Mouse (Mus musculus): Measurements from ENCODE around the gene Orm3. TPM values are rescaled to one million over a fixed set of nuclear protein-coding genes. Genes with fewer than 3 reads are reported as not detected.
A peak's percentile ranks its signal among the peaks of the same experiment; 100 is the strongest.

Gene Orm3
- polyA plus RNA-seq, 1 experiment: 0.11 TPM

DNA sequence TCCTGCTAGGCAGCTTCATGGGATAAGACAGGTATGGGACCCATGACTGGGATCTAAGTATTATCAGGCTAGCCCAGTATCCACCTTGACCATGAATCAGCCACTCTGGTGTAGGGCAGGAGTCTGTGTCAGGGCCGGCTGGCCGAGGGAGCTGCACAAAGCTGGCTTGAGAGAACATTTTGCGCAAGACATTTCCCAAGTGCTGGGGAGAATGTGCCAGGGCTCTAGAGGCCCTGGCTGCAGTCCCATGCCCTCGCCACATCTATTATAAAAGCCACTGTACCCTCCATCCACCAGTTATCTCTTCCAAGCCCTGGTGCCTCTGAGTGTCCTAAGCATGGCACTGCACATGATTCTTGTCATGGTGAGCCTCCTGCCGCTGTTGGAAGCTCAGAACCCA, 6.2 kb downstream of the Orm3 start, which contains the start of gene Orm2:
TSS of gene Orm2 (plus strand) at position 300 of the 400 bp plus-strand sequence.
- no peak for DNase-seq (ENCODE audit: low read depth, low spot score)
- WGBS: 76% methylated on average over 5 of the region's 5 CpGs

DNA sequence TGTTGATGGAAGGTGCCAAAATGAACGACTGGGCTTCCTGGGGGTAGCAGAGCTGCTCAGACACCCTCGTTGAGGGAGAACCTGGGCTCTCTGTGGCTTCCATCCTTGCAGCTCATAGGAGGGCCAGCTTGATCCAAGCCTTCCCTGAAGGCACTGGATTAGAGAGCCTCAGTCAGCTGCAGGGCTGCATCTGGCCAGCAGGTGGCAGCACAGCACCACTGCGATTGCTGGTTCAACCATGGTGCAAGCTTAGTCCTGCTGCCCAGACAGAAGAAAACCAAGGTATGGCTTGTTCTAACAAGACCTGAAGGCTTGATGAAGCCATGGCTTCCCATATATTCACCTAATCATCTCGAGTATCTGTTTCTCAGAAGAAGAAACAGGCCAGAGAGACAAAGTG, 12.6 kb downstream of the Orm3 start:
- WGBS: 18% methylated on average over 4 of the region's 4 CpGs
- peak; percentile 36 for DNase-seq (ENCODE audit: low read depth, low spot score)

DNA sequence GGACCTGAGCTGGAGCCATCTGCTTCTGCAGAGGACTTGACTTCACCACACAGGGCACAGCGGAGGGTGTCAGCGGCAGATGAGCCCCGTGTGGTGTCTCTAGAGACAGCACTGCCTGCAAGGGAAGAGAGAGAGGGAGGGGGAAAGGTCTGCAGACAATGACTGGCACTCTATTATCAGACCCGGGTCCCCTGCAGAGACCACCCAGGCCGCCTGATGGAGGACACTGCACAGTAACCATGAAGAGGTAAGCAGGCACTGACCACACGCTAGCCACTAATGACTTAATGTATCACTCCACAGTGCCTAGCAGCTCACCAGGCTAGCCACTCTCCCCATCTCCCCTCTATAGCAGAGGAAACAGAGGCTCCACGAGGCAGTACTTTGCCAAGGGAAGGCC, 14.9 kb downstream of the Orm3 start:
- 67% methylated on average over 7 of the region's 7 CpGs for whole genome bisulfite sequencing
- no peak for DNase-seq (ENCODE audit: low read depth, low spot score)

DNA sequence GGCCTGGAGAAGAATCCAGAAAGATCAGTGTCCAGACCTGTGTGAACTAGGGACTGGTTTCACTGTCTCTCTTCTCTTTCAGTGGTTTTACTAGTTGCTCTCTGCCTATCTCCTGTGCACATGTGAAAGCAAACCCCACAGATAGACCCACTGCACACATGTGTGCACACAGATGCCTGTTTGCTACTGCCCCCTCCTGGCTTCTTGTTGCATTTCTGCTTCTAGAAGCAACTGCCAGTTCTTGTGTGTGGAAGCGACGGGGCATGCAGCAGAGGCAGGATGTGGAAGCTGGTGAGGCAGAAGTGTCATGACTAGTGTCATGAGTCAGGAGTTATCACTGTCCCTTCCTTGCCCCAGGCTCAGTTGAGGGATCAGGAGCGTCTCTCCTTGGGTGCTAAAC, 15.9 kb downstream of the Orm3 start:
- DNase-seq (ENCODE audit: low read depth, low spot score): no peak
- WGBS: 68% methylated on average over 3 of the region's 3 CpGs

DNA sequence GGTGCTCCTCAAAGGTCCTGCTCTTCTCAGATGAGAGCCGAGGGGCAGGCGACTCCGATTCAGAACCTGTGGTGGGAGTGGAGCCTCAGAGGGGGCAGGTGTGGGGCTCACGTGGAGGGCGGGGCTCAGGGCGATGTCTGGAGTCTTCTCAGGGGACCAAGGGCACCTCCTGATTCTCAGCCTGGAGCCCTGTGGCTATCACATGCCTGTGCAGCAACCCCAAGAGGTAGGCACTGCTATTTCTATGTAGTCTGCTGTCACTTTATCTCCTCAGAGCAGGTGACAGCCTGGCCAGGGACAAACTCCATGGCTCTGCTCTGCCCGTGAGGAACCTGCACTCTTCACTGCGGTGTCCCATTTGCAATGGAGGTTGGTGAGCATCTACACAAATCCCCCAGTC, 17.4 kb downstream of the Orm3 start:
- WGBS: 86% methylated on average over 8 of the region's 8 CpGs
- DNase-seq (ENCODE audit: low read depth, low spot score): no peak

DNA sequence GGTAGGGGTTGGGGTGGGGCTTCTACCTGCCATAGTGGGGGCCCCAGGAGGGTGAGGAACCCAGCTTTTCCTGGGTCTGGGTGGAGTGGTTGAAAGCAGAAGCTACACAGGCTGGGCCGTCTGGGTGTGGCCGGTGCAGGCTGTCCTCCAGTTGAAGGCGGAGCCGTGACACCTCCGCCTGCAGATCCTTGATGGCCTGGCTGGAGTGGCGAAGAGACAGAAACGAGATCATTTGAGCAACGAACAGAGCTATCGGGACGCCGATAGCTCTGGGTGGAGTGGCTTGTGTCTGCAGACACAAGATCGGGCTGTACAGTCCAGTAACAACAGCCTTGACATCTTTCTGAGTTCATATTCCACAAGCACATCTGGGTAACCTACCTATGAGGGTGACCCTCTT, 18.4 kb downstream of the Orm3 start:
- no peak for DNase-seq (ENCODE audit: low read depth, low spot score)
- 55% methylated on average over 12 of the region's 12 CpGs for WGBS

DNA sequence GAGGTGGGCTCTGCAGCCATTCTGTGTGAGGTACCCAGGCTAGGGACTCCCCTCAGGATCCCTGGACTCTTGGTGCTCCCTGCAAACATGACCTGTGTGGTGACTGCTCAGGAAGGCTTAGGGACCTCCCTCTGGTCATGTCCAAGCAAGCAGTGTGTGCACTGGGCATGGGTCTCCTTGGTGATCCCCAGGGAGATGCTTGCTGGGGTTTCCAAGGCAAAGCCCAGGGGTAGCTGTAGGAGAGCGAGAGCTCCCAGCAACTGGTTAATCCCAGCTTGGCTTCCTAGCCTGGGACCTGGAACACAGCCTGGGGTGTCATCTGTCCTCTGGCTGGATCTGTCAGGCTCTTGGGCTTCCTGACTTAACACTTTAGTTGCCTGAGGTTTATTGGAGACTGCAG, 19.4 kb downstream of the Orm3 start:
- no peak for DNase-seq (ENCODE audit: low read depth, low spot score)
- 89% methylated on average over 1 of the region's 1 CpGs for WGBS

DNA sequence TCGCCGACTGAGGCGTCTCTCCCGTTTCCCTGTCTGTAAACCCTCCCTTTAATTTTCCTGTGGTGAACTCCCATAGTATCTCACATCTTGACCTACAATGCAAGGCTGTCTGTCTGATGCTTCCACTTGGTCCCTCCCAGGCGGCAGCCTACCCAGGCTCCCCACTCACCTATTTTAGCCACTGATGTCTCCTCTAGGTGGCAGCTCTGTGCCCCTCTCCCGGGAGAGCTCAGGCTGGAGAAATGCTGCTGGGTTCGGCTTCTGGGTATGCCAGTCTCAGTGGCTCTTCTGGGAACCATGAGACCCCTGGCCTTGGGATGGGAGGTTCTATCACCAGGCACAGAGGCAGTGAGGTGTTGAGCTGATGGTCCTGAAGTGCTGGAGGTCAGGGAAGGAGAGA, 21.5 kb downstream of the Orm3 start:
- 78% methylated on average over 7 of the region's 7 CpGs for WGBS
- DNase-seq (ENCODE audit: low read depth, low spot score): no peak

DNA sequence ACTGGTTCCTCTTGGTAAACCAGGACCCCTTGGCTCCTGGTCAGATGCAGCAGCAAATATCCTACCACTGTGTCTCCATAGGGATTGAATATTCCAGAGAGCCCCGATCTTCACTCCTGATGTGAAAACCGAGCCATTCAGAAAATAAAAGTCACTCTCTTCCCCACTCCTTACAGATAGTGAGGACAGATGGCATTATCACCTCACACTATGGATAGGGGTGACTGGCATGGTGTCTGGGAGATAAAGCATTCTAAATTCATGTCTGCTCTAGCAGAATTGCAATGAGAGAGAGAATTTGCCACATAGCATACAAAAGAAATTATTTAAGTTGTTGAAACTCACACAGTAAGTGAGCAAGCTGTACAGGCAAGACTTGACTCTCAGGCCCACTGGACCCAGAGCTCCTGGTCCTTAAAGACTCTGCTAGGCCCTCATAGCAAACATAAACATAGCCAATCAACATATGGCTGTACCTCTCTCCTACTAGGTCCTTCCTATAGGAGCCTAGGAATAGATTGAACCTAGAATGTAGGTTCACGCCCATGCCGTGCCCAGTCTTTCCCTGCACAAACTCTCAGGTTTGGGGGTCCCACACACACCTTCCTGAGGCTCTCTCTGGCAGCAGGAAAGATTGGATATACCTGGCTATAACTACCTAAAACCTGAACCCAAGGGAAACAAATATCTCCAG, 26.9 kb downstream of the Orm3 start:
- no peak for DNase-seq (ENCODE audit: low read depth, low spot score)
- 92% methylated on average over 4 of the region's 4 CpGs for WGBS

DNA sequence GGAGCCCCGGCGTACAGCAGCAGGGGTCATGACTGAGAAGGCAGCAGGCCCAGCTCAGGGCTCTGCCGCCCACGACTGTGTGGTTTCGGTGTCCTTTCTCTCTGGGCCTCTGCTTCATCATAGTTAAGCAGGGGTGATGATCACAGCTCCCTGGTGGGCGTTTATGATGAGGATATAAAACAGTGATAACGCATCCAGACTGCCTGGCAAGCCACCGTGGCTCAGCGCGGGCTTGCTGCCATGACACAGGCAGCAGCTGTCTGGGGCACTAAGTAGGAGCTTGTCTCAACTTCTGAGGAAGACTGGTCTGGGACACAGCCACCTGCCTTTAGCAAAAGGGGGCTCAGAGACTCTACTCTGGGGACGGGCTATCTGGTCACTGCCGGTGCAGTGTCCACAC, 27.5 kb downstream of the Orm3 start:
- no peak for DNase-seq (ENCODE audit: low read depth, low spot score)
- 80% methylated on average over 12 of the region's 12 CpGs for WGBS

DNA sequence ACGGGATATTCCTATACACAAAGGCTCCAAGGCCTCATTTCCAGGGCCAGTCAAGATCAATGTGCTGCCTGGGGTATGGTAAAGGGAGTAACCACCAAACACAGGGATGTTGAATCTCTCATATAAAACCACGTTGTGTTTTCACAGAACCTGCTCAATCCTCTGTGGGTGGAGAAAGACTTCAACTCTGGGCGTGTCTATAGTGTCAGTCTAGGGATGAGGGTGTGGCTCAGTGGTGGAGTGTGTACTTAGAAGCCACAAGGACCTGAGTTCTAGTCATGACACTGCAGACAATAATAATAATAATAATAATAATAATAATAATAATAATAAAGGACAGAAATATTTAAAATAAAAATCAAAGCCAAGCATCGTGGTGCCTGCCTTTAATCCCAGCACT, 28.3 kb downstream of the Orm3 start:
- WGBS: 84% methylated on average over 4 of the region's 4 CpGs
- no peak for DNase-seq (ENCODE audit: low read depth, low spot score)

DNA sequence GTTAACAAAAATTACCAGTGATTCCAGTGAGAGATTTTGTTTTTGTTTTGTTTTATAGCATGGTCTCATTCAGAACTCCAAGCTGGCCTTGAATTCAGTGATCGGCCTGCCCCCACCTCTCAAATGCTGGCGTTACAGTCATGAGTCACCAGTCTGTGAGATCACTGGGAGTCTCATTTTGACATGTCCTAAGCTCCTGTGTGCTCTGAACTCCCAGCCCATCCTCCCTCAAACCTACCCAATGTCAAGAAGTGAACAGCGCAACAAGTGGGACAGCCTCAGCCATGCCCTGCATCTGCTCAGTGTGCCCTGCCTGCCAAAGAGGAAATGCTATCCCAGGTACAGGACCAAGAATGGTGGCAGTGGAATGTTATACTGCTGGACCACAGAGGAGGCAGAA, 29.3 kb downstream of the Orm3 start:
- no peak for DNase-seq (ENCODE audit: low read depth, low spot score)
- WGBS: 81% methylated on average over 3 of the region's 3 CpGs

DNA sequence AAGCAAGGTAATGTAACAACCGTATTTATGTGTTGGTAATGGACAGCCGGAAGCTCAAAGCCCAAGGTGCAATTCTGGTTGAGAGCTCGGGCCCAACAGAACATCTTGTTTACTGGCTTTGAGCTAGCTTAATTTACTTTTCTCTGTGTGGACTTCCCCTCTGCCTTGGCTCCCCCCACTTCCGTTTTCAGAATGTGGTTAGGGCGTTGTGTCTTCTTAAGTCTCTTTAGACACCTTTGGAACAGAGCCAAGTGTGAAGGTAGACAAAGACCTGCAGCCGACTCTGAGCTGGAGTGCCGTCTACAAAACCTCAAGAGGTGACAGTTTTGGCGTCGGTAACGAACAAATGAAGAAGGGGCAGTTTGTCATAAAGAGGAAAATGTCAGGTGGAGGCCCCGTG, 29.8 kb downstream of the Orm3 start:
- WGBS: 56% methylated on average over 11 of the region's 11 CpGs
- no peak for DNase-seq (ENCODE audit: low read depth, low spot score)

DNA sequence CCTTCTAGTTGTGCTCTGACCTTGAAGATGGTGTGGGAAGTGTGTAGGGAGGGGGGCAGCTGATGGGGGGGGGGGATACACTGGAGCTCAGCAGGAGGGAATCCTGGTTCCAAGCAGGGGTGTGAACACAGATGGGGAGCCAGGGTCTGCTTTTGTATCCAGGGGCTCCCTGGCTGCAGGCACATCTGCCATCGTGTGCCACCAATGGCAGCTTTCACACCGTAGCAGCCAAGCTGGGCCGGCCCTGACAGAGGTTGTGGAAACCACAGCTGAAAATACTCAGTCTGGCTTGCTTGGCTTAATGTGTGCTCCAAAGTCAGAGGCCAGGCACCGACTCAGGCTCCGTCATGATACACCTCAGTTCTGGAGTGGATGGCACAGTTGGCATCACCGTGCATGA, 32.1 kb downstream of the Orm3 start:
- WGBS: 93% methylated on average over 6 of the region's 6 CpGs
- no peak for DNase-seq (ENCODE audit: low read depth, low spot score)

DNA sequence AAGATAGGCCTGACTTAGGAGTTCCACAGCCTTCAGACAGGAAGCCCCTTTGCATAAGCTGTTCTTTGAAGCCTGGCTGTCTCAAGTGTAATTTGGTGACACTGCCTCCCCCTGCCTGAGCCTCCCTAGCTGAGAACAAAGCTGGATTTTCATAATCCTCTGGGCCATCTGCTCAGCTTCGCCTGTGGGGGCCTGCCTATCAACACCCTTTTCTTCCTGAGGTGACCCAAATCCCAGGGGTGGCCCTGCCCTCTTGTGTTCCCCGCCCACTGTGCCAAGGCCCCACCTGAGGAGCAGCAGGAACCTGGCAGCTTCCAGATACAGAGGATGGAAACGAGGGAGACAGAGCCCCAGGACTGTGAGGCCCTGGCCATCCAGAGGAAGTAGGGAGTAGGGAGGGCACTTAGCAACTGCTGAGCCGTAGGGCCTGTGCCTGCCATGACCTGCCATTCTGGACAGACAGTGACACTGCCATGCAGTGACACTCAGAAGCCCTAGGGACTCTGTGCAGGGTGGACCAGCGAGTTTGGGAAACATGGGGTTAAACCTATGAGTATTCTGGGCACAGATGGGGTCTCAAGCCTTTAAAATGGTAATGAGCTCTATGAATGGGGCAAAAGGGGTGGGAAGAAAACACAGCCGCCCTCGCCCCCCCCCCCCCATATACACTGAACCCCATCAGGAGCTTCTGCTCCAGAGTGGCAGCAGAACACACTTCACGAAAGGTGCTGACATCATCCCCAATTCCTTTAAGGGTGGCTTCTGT, 33.3 kb downstream of the Orm3 start:
- 73% methylated on average over 8 of the region's 8 CpGs for WGBS
- no peak for DNase-seq (ENCODE audit: low read depth, low spot score)

DNA sequence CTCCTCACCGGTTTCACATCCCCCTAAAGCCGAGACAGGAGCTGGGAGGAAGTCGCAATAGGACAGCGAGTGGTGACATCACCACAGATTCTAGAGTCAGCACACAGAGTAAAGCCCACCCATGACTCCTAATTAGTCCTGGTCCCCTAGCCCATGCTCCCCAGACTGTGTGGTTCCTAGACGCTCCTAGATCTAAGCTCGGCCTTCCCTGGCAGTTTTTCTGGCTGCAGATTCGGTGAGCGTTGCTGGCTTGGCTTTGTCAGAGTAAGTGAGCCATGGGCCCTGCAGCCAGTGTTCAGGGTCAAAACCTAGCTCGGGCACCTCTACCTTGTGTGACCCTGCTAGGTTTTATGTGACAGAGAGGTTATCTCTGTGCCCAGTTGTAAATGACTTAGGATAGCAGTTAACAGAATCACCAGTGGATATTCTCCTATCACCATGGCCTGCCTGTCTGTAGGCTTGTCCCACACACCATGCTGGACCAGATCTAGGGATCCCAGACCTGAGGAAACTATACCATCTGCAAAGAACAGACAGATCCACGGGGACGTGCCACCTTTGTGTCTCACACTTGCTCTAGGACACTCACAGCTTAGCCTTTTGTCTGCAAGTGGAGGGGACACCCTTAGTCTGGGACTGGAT, 34.0 kb downstream of the Orm3 start:
- DNase-seq (ENCODE audit: low read depth, low spot score): no peak
- WGBS: 82% methylated on average over 11 of the region's 11 CpGs

DNA sequence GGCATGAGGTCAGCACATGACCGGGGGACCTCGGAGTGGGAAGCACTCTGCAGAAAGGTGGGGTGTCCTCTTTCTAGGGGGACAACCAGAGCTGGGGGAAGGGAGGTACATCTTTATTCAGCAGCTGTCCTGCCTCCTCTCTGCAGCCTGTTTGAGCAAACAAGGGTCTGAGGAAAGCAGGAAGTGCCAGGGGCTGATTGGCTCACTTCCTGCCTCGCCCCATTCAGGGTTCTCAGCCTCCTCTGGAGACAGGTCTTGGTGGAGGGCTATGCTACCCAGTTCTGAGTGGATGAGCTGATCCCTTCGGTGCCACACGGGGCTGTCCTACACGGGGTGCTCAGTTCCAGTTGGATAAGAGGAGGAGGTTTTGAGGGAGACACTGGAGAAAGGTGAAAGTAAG, 35.4 kb downstream of the Orm3 start:
- WGBS: 60% methylated on average over 6 of the region's 6 CpGs
- no peak for DNase-seq (ENCODE audit: low read depth, low spot score)

DNA sequence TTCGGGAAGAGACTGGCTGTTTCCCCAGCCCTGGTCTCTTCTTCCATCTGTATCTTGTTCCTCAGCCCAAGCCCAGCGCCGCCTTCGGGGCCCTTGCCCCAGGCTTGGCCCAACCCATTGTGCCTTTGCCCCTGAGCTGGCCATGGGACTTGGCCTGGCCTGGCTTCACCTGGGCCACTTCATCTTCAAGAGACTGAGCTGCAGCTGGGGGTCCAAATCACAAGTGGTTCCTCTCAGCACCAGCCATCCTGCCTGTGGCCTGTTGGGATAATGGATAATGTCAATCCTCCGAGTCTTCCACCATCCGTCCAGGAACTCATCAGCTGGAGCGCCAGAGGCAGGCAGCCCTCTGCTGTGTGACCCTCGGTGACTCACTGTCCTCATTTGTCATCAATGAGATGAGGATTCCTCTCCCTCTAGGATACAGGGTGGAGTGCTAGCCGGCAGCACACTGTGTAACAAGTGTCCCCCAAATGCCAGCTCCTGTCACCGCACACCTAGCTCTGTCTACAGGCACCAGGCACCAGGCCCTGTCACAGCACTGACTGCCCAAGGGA, 42.1 kb downstream of the Orm3 start:
- no peak for DNase-seq (ENCODE audit: low read depth, low spot score)
- 91% methylated on average over 10 of the region's 10 CpGs for WGBS

DNA sequence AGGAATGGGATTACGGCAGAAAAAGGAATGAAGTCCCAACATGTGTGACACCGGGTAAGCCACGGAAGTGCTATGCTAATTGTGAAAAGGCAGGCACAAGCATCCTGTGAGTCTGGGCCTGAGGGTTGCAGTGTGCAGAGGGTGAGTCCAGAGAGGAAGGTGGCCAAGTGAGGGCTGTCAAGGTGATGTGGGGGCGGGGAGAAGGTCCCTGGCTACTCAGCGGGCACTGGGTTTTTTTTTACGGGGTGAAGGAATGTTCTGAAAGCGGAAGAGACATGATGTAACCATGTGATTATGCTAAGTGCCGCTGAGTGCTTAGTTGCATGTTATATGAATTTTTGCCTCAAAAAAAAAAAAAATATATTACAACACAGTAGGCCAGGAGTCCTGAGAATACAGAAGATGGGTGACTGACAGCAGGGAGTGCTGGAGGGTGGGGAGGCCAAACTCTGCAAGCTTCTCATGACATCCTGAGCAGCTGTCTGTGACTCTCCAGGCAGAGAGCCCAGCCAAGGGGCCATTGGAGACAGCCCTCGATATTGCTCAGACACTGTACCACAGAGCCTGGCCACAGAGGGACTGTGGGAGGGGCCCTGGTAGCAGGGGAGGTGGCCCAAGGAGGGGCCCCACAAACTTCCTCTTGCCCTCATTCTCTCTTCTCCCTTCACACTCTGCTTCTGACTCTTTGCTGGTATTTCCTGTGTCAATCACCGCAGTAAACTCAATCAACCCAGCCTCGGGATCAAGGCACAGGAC, 43.1 kb downstream of the Orm3 start:
- no peak for DNase-seq (ENCODE audit: low read depth, low spot score)
- WGBS: 53% methylated on average over 11 of the region's 11 CpGs

DNA sequence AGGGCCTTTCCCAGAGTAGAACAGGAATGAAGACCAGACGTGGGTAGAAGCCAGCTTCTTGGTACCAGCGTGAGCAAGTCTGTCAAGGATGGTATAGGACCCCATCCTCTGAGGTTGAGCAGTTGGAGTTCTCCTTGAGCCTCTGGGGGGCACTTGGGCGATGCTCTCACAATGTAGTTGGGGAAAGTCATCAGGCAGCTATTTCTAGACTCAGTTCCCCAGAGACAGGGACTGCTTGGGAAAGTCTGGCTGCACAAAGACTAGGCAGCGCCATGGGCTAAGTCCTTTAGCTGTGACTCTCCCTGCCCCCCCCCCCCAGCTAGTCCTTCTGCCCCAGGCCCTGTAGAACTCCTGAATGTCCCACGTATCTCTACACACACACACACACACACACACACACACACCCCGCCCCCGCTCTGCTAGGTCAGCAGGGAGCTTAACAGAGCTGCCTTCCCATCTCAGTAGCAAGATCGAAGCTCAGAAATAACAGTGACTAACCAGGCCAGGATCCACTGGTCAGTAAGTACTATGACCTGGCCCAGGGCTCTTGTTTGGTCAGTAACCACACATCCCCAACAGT, 43.8 kb downstream of the Orm3 start:
- no peak for DNase-seq (ENCODE audit: low read depth, low spot score)
- WGBS: 79% methylated on average over 8 of the region's 8 CpGs
